Mouse (Mus musculus) testis, adult 10 weeks (tissue): ENCODE data around the gene Gm17654. TPM values are rescaled to one million over a fixed set of nuclear protein-coding genes. Genes with fewer than 3 reads are reported as not detected.

Experiments used
- polyA plus RNA-seq: library from polyadenylated mRNA; stranded (reverse); fragments of 350-450 nt; fragmentation: Illumina TruSeq; extraction: RNeasy Lipid Tissue Mini Kit (QIAGEN cat#74804); gene quantifications from one replicate; pipeline ENCODE4 v1.2.3, GENCODE M21; 2014; ENCODE audit warnings: low read depth, low replicate concordance

Gm17654 gene
- 1.5 TPM for polyA plus RNA-seq

GRCm38 (mm10) chr14:43579046-43579445 is at the start of gene Gm17654:
Gene Gm17654 (minus strand): TSS chr14:43579146.

GRCm38 (mm10) chr14:43607913-43608312 is 29.0 kb upstream of the Gm17654 start, which contains the start of gene Gm10375:
Gene Gm10375 (minus strand): TSS chr14:43608013.

GRCm38 (mm10) chr14:43543276-43543675 is 35.7 kb downstream of the Gm17654 start, which contains the start of gene Gm5799:
Gene Gm5799 (plus strand): TSS chr14:43543576.

Other genes starting within 250 kb of the Gm17654 start
- 603 TPM for gene 1700001F09Rik, start 231.3 kb downstream of the Gm17654 start, polyA plus RNA-seq
- 7.0 TPM for gene Gm8138, start 162.8 kb downstream of the Gm17654 start, polyA plus RNA-seq
- 13.4 TPM for gene Gm5799, start 35.6 kb downstream of the Gm17654 start, polyA plus RNA-seq
- gene Gm10375, start 28.9 kb upstream of the Gm17654 start, polyA plus RNA-seq, result 119 TPM
- gene Gm8165, start 98.1 kb upstream of the Gm17654 start, polyA plus RNA-seq, result 1.0 TPM
- 2.6 TPM for gene Gm7324, start 118.7 kb upstream of the Gm17654 start, polyA plus RNA-seq
- 2.5 TPM for gene Gm16506, start 148.3 kb upstream of the Gm17654 start, polyA plus RNA-seq
- 13.0 TPM for gene Gm6526, start 168.7 kb upstream of the Gm17654 start, polyA plus RNA-seq
- gene Gm8180, start 205.6 kb upstream of the Gm17654 start, polyA plus RNA-seq, result 8.0 TPM